Mouse (Mus musculus): ENCODE data around the gene 1500009C09Rik. TPM values are rescaled to one million over a fixed set of nuclear protein-coding genes. Genes with fewer than 3 reads are reported as not detected.

The 1500009C09Rik gene
- total and polyA plus RNA-seq, 3 experiments: not detected

DNA sequence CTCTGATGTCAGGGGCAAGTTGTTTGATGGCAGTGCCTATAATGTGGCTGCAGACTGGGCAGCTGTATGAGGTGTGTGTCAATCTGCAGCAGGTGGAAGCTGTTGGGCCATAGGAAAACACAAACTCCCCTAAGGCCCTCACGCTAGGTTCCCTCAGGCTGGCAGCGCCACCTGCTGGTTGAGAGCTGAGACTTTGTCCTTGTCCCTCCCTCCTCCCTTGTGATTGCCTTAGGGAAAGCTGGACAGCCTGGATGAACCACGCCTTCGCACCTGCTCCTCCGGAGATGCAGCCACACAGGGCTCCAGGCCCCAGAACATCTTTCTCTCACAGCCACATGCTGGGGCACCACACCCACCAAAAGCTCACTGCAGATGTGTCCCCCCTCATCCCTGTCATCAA lies 19.0 kb downstream of the 1500009C09Rik start:
- peak; percentile 69 for TF ChIP-seq RAD21 (IDR thresholded peaks at IDR 0.05; ENCODE audit: low read depth, low read length)
- TF ChIP-seq CTCF (conservative IDR thresholded peaks at IDR 0.05 in 1 of 2, IDR thresholded peaks at IDR 0.05 in 1 of 2; ENCODE audit: low read depth in 2 of 2, low read length in 2 of 2): peak; percentile 73 to 81; a peak in 3 of 4 replicates
- peak; percentile 60 for TF ChIP-seq SMC3 (IDR thresholded peaks at IDR 0.05; ENCODE audit: low read depth, low read length)
- TF ChIP-seq IRF4 (IDR thresholded peaks at IDR 0.05; ENCODE audit: low read depth, low read length): no peak
- no peak overlapping the region for H3K4me2 ChIP-seq (ENCODE audit: insufficient read depth, low read depth, poor library complexity, severe bottlenecking)
- H3K79me2 ChIP-seq (replicated peaks; ENCODE audit: control insufficient read depth, extremely low read depth, insufficient read depth, poor library complexity, severe bottlenecking): no peaks in the 10 kb centered on the region
- no peak overlapping the region for H3K9ac ChIP-seq (ENCODE audit: insufficient read depth, low read depth)
- peak; percentile 59 for DNase-seq (ENCODE audit: extremely low read depth)
- H3K36me3 ChIP-seq (replicated peaks in 1 of 2; ENCODE audit: control insufficient read depth in 1 of 2, insufficient read depth in 1 of 2, low read length in 1 of 2): no peaks in the 10 kb centered on the region
- peaks cover 88% of the 10 kb centered on the region for H3K27me3 ChIP-seq (replicated peaks)
- in situ Hi-C loops (cut with MboI; ENCODE audit: low pct_ligation_motif_present, low pct_unique_long_range_greater_than_20kb, low sequenced_read_pairs) (loop anchor here (25.0 kb wide), 1 partner anchor 816 kb away; the partner anchor contains the start of gene Serhl), dilution Hi-C loops (cut with MboI; ENCODE audit: extremely low pct_ligation_motif_present, extremely low pct_unique_long_range_greater_than_20kb, low sequenced_read_pairs) (no loop called here)
- H3K9me3 ChIP-seq (replicated peaks; ENCODE audit: low read length): no peaks in the 10 kb centered on the region
- no peak overlapping the region for H3K27ac ChIP-seq (ENCODE audit: insufficient read depth, low read depth)
- peaks cover 2 to 8% of the 10 kb centered on the region in 2 experiments; a peak in 2 of 4 replicates for H3K4me1 ChIP-seq (ENCODE audit: control insufficient read depth in 1 of 2, insufficient read depth in 2 of 2)
- H3K4me3 ChIP-seq (replicated peaks in 1 of 3; ENCODE audit: low read depth in 2 of 3, low read length in 2 of 3, poor library complexity in 1 of 3): no peak overlapping the region

DNA sequence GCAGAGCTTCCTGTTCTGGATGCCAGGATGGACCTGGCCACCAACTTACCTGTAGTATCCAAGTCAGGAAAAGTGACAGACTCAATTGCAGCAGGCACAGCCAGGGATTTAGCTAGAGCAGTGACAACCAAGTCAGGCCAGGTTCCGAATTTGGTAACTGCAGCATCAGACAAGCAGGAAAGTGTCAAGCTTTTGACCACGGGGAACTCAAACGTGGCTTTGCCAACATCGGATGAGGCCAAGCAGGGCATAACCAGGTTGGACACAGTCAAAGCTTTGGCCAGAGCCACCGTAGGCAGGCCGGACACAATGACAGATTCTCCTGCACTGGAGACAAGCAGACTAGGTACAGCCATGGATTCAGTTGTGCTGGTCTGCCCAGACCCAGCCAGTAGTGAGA lies 20.1 kb downstream of the 1500009C09Rik start:
- DNase-seq (ENCODE audit: extremely low read depth): no peak
- Histone ChIP-seq H3K27me3 (replicated peaks) (peaks cover 93% of the 10 kb centered on the region), H3K27ac (ENCODE audit: insufficient read depth, low read depth) (no peak overlapping the region), H3K9ac (ENCODE audit: insufficient read depth, low read depth) (no peak overlapping the region), H3K4me1 (ENCODE audit: control insufficient read depth in 1 of 2, insufficient read depth in 2 of 2) (peaks cover 5 to 8% of the 10 kb centered on the region in 2 experiments; a peak in 3 of 4 replicates), H3K4me2 (ENCODE audit: insufficient read depth, low read depth, poor library complexity, severe bottlenecking) (no peak overlapping the region), H3K79me2 (replicated peaks; ENCODE audit: control insufficient read depth, extremely low read depth, insufficient read depth, poor library complexity, severe bottlenecking) (no peaks in the 10 kb centered on the region), H3K4me3 (replicated peaks in 1 of 3; ENCODE audit: low read depth in 2 of 3, low read length in 2 of 3, poor library complexity in 1 of 3) (no peak overlapping the region), H3K9me3 (replicated peaks; ENCODE audit: low read length) (no peaks in the 10 kb centered on the region), H3K36me3 (replicated peaks in 1 of 2; ENCODE audit: control insufficient read depth in 1 of 2, insufficient read depth in 1 of 2, low read length in 1 of 2) (no peaks in the 10 kb centered on the region)
- dilution Hi-C loops (cut with MboI; ENCODE audit: extremely low pct_ligation_motif_present, extremely low pct_unique_long_range_greater_than_20kb, low sequenced_read_pairs) (no loop called here), in situ Hi-C loops (cut with MboI; ENCODE audit: low pct_ligation_motif_present, low pct_unique_long_range_greater_than_20kb, low sequenced_read_pairs) (loop anchor here (25.0 kb wide), 1 partner anchor 815 kb away; the partner anchor contains the start of gene Serhl)
- TF ChIP-seq ETS1 (conservative IDR thresholded peaks at IDR 0.05; ENCODE audit: low read depth, low read length): no peak
- no peak for TF ChIP-seq KAT2A (IDR thresholded peaks at IDR 0.05; ENCODE audit: insufficient replicate concordance, low read length)
- no peak for TF ChIP-seq MYC (IDR thresholded peaks at IDR 0.05; ENCODE audit: low read depth, low read length)
- TF ChIP-seq ZMIZ1 (IDR thresholded peaks at IDR 0.05; ENCODE audit: low read depth, low read length): no peak
- TF ChIP-seq E2F4 (IDR thresholded peaks at IDR 0.05; ENCODE audit: insufficient replicate concordance, low read depth, low read length): no peak
- no peak for TF ChIP-seq HCFC1 (IDR thresholded peaks at IDR 0.05; ENCODE audit: low read depth, low read length)
- no peak for TF ChIP-seq POLR2AphosphoS2 (IDR thresholded peaks at IDR 0.05; ENCODE audit: low read depth, low read length)
- TF ChIP-seq BHLHE40 (IDR thresholded peaks at IDR 0.05; ENCODE audit: low read depth, low read length): no peak
- no peak for TF ChIP-seq ZC3H11A (IDR thresholded peaks at IDR 0.05; ENCODE audit: low read depth, low read length)
- no peak for TF ChIP-seq RAD21 (IDR thresholded peaks at IDR 0.05; ENCODE audit: low read depth, low read length)
- no peak for TF ChIP-seq ELF1 (IDR thresholded peaks at IDR 0.05; ENCODE audit: low read depth, low read length)
- TF ChIP-seq ZNF384 (IDR thresholded peaks at IDR 0.05; ENCODE audit: low read depth, low read length): no peak
- TF ChIP-seq RCOR1 (conservative IDR thresholded peaks at IDR 0.05; ENCODE audit: low read depth, low read length): no peak
- TF ChIP-seq ZKSCAN1 (IDR thresholded peaks at IDR 0.05; ENCODE audit: borderline replicate concordance, low read depth, low read length): no peak
